Mouse (Mus musculus): Measurements from ENCODE around the gene Etfbkmt.

- TF ChIP-seq CHD2 (IDR thresholded peaks at IDR 0.05; ENCODE audit: low read depth, low read length) (no peak), ZC3H11A (IDR thresholded peaks at IDR 0.05; ENCODE audit: borderline replicate concordance, low read depth, low read length) (no peak), ZNF384 (IDR thresholded peaks at IDR 0.05; ENCODE audit: low read depth, low read length) (no peak)
These were observed 57.5 kb downstream of the Etfbkmt start for GRCm38 (mm10) chr6:149197116-149197515.
